Mouse (Mus musculus) left cerebral cortex, adult 8-10 months (tissue): ENCODE data around the gene L2hgdh. TPM values are rescaled to one million over a fixed set of nuclear protein-coding genes. Genes with fewer than 3 reads are reported as not detected.
A peak's percentile ranks its signal among the peaks of the same experiment; 100 is the strongest.

Experiments
- DNase-seq, 2 experiments: peaks; one replicate each; pipeline ENCODE4 v3.0.0; 2022; ENCODE audit warnings: low spot score in 2 of 2
- total RNA-seq, 4 experiments: library from RNA; stranded (reverse); gene quantifications; 2 replicates each; pipeline ENCODE4 v1.2.4; 2022

Gene L2hgdh
- total RNA-seq, 4 experiments from 2014 or later: 16.7 to 19.2 (median 18.5) TPM

GRCm38 (mm10) chr12:69730306-69730705 lies 5.6 kb upstream of the L2hgdh start:
- DNase-seq: no peak

- no peak for DNase-seq
Measured at GRCm38 (mm10) chr12:69729246-69729645, 4.6 kb upstream of the L2hgdh start.

GRCm38 (mm10) chr12:69724018-69724710 lies 509 bp downstream of the L2hgdh start:
- no peak for DNase-seq

- DNase-seq: no peak
Measured at GRCm38 (mm10) chr12:69723376-69723775, 1.3 kb downstream of the L2hgdh start.

GRCm38 (mm10) chr12:69722857-69723256 lies 1.8 kb downstream of the L2hgdh start:
- DNase-seq: no peak

- no peak for DNase-seq
Measured at GRCm38 (mm10) chr12:69713628-69714027, 11.0 kb downstream of the L2hgdh start.

GRCm38 (mm10) chr12:69704799-69705458 lies 19.7 kb downstream of the L2hgdh start:
- DNase-seq: no peak

- DNase-seq: no peak
Measured at GRCm38 (mm10) chr12:69698352-69698751, 26.3 kb downstream of the L2hgdh start.

- DNase-seq: no peak
Measured at GRCm38 (mm10) chr12:69696746-69697145, 27.9 kb downstream of the L2hgdh start.

GRCm38 (mm10) chr12:69693471-69693870 lies 31.2 kb downstream of the L2hgdh start:
- DNase-seq: no peak

GRCm38 (mm10) chr12:69690714-69691113 lies 34.0 kb downstream of the L2hgdh start:
- no peak for DNase-seq

GRCm38 (mm10) chr12:69689094-69689493 lies 35.6 kb downstream of the L2hgdh start:
- DNase-seq: no peak

GRCm38 (mm10) chr12:69688368-69688767 lies 36.3 kb downstream of the L2hgdh start:
- DNase-seq: no peak

GRCm38 (mm10) chr12:69683537-69683936 lies 41.1 kb downstream of the L2hgdh start:
- peak; percentile 23 to 43 for DNase-seq

GRCm38 (mm10) chr12:69682788-69683419 lies 41.8 kb downstream of the L2hgdh start:
- no peak for DNase-seq

GRCm38 (mm10) chr12:69682065-69682787 lies 42.4 kb downstream of the L2hgdh start:
- peak; percentile 58 to 68 for DNase-seq

GRCm38 (mm10) chr12:69681566-69682061 lies 43.1 kb downstream of the L2hgdh start, which contains the start of gene Sos2:
Sos2 (minus strand) TSS chr12:69681852.
- DNase-seq: peak; percentile 25 to 36

- DNase-seq: peak in 1 of 2 experiments; percentile 37
Measured at GRCm38 (mm10) chr12:69680635-69681565, 43.8 kb downstream of the L2hgdh start.

GRCm38 (mm10) chr12:69676157-69676556 lies 48.5 kb downstream of the L2hgdh start:
- DNase-seq: no peak
